Mouse (Mus musculus): ENCODE results near the gene P4ha2. TPM values are rescaled to one million over a fixed set of nuclear protein-coding genes. Genes with fewer than 3 reads are reported as not detected.

P4ha2 gene
- polyA plus RNA-seq, 1 experiment from 2014 or later = 26.0 TPM

DNA sequence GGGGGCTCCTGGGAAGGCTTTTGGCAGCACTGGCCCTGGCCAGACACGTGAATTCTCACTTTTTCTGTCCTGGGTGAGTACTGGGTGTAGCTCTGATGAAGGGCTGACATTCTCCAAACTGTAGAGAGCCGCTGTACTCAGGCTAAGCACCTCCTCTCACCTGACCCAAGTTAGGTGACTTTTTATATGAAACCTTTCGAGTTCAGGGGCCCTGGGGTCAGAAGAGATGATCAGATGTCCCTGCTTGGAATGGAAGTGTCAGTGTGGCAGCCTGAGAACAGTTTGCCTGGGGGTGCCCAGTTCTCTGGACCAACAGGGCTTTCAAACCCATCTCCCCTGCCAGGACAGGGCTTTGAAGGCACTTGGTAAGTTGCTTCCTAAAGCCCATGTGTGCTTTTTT lies 8.2 kb downstream of the P4ha2 start:
- Histone ChIP-seq H3K36me3 (ENCODE audit: insufficient read depth) (0 out of 2 replicates have a peak, but pooled peaks cover 3% of the 10 kb centered on the region), H3K4me1 (ENCODE audit: insufficient read depth) (peaks cover 9% of the 10 kb centered on the region), H3K9ac (no peak overlapping the region), H3K27me3 (ENCODE audit: insufficient read depth, low read length) (no peaks in the 10 kb centered on the region), H3K27ac (ENCODE audit: low read depth) (no peak overlapping the region), H3K9me3 (ENCODE audit: low read depth, low read length) (no peaks in the 10 kb centered on the region), H3K4me2 (no peak overlapping the region), H3K4me3 (ENCODE audit: low read depth, low read length) (no peak overlapping the region)
- TF ChIP-seq CTCF (IDR thresholded peaks at IDR 0.05; ENCODE audit: low read depth) = no peak
- ATAC-seq (ENCODE audit: insufficient read depth) = no peak
- WGBS = 67% methylated on average over 3 of the region's 3 CpGs
- no peak for DNase-seq

DNA sequence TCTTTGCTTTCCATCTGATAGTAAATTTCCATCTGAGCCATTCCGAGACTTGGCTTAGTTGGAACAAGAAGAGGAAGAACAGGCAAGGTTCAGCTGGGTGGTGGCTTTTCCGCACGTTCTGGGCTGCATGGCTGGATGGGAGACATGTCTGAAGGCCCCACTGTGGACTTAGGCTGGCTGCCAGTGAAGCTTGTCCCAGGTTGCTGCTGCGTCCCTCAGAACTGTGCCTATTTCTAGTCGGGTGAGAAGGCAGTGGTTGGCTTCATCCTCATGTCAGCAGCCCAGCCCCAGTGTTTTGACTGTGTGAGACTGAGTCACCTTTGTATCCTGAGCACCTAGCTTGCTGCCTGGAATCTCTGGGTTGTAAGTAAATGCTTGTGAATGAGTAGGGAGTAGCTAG lies 9.0 kb downstream of the P4ha2 start:
- H3K9ac ChIP-seq = no peak overlapping the region
- H3K9me3 ChIP-seq (ENCODE audit: low read depth, low read length) = no peaks in the 10 kb centered on the region
- 66% methylated on average over 5 of the region's 5 CpGs for WGBS
- DNase-seq (peak; percentile 22), ATAC-seq (ENCODE audit: insufficient read depth) (no peak)
- peaks cover 17% of the 10 kb centered on the region for H3K4me1 ChIP-seq (ENCODE audit: insufficient read depth)
- no peaks in the 10 kb centered on the region for H3K27me3 ChIP-seq (ENCODE audit: insufficient read depth, low read length)
- no peak overlapping the region for H3K4me3 ChIP-seq (ENCODE audit: low read depth, low read length)
- no peak for TF ChIP-seq CTCF (IDR thresholded peaks at IDR 0.05; ENCODE audit: low read depth)
- H3K4me2 ChIP-seq = no peak overlapping the region
- H3K27ac ChIP-seq (ENCODE audit: low read depth) = no peak overlapping the region
- H3K36me3 ChIP-seq (ENCODE audit: insufficient read depth) = 0 out of 2 replicates have a peak, but pooled peaks cover 3% of the 10 kb centered on the region

DNA sequence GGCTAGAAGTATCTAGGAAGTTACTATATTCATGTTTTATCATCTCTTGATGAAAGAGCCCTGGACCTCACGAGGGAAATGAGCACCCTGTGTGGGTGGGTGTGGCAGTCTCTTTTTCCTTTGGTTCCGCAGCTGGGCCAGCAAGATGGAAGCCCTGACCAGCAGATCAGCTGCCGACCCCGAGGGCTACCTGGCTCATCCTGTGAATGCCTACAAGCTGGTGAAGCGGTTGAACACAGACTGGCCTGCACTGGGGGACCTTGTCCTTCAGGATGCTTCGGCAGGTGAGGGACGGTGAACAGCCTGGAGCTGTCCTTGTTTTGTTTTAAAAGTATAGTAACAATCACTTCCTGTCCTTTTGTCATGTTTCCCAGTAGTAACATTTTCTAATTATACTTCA lies 11.4 kb downstream of the P4ha2 start:
- Histone ChIP-seq H3K9me3 (ENCODE audit: low read depth, low read length) (no peaks in the 10 kb centered on the region), H3K36me3 (ENCODE audit: insufficient read depth) (0 out of 2 replicates have a peak, but pooled peaks cover 3% of the 10 kb centered on the region), H3K4me1 (ENCODE audit: insufficient read depth) (peaks cover 18% of the 10 kb centered on the region), H3K9ac (no peak overlapping the region), H3K4me3 (ENCODE audit: low read depth, low read length) (no peak overlapping the region), H3K4me2 (no peak overlapping the region), H3K27ac (ENCODE audit: low read depth) (no peak overlapping the region), H3K27me3 (ENCODE audit: insufficient read depth, low read length) (no peaks in the 10 kb centered on the region)
- 79% methylated on average over 7 of the region's 7 CpGs for WGBS
- DNase-seq (no peak), ATAC-seq (ENCODE audit: insufficient read depth) (no peak)
- no peak for TF ChIP-seq CTCF (IDR thresholded peaks at IDR 0.05; ENCODE audit: low read depth)

DNA sequence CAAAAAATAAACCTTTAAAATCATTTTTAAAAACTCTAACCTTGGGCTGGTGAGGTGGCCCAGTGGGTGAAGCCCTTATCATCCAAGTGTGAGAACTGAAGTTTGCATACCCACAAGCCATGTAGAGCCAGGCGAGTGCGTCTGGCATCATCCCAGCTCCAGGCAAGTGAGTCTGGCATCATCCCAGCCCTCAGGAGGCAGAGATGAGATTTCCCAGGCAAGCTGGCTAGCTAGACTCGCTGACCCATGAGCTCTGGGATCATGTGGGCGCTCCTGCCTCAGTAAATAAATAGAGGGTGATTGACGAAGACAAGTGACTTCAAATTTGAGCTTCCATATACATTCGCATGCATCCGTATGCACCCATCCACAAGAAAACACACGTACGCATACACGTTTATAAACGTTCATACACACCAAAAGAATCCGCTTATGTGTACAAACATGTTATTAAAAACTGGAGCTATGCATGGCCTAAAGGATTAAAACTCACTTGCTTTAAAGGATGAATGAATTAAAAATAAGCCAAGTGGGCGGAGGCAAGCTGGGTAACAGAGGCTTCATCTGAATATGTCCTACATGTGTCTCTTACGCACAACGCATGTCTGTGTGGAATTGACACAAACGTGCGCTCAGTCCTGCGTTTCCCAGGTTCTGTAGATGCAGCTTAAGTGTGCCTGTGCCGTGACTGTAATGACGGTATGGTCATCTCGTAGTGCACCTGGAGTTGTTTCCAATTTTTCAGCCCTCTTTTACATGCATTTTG lies 12.3 kb downstream of the P4ha2 start:
- WGBS = 62% methylated on average over 21 of the region's 21 CpGs
- Histone ChIP-seq H3K9me3 (ENCODE audit: low read depth, low read length) (no peaks in the 10 kb centered on the region), H3K9ac (peak overlapping the region; percentile 44), H3K27ac (ENCODE audit: low read depth) (peak overlapping the region; percentile 93), H3K4me1 (ENCODE audit: insufficient read depth) (peaks cover 18% of the 10 kb centered on the region), H3K36me3 (ENCODE audit: insufficient read depth) (0 out of 2 replicates have a peak, but pooled peaks cover 3% of the 10 kb centered on the region), H3K4me2 (peak overlapping the region; percentile 56), H3K4me3 (ENCODE audit: low read depth, low read length) (no peak overlapping the region; the same call in 1 of the 2 replicates), H3K27me3 (ENCODE audit: insufficient read depth, low read length) (no peaks in the 10 kb centered on the region)
- no peak for TF ChIP-seq CTCF (IDR thresholded peaks at IDR 0.05; ENCODE audit: low read depth)
- ATAC-seq (ENCODE audit: insufficient read depth) = no peak
- peak; percentile 19 for DNase-seq

- peaks cover 6% of the 10 kb centered on the region for H3K36me3 ChIP-seq (ENCODE audit: insufficient read depth)
- peak overlapping the region; percentile 44 for H3K9ac ChIP-seq
- H3K27me3 ChIP-seq (ENCODE audit: insufficient read depth, low read length) = no peaks in the 10 kb centered on the region
- H3K4me1 ChIP-seq (ENCODE audit: insufficient read depth) = peaks cover 18% of the 10 kb centered on the region
- WGBS = under 1% methylated on average over 10 of the region's 10 CpGs
- no peaks in the 10 kb centered on the region for H3K9me3 ChIP-seq (ENCODE audit: low read depth, low read length)
- TF ChIP-seq CTCF (IDR thresholded peaks at IDR 0.05; ENCODE audit: low read depth) = no peak
- H3K4me2 ChIP-seq = peak overlapping the region; percentile 56
- DNase-seq (peak; percentile 94), ATAC-seq (ENCODE audit: insufficient read depth) (peak; percentile 99)
- peak overlapping the region; percentile 19 for H3K4me3 ChIP-seq (ENCODE audit: low read depth, low read length)
- peak overlapping the region; percentile 93 for H3K27ac ChIP-seq (ENCODE audit: low read depth)
Measured at GRCm38 (mm10) chr11:54112920-54113319, 13.0 kb downstream of the P4ha2 start.

- peak overlapping the region; percentile 56 for H3K4me2 ChIP-seq
- peak overlapping the region; percentile 44 for H3K9ac ChIP-seq
- ATAC-seq (ENCODE audit: insufficient read depth) (peak; percentile 32; the same call in 1 of the 2 replicates), DNase-seq (peak; percentile 72)
- H3K4me1 ChIP-seq (ENCODE audit: insufficient read depth) = peaks cover 18% of the 10 kb centered on the region
- H3K9me3 ChIP-seq (ENCODE audit: low read depth, low read length) = no peaks in the 10 kb centered on the region
- no peaks in the 10 kb centered on the region for H3K27me3 ChIP-seq (ENCODE audit: insufficient read depth, low read length)
- H3K27ac ChIP-seq (ENCODE audit: low read depth) = peak overlapping the region; percentile 93
- TF ChIP-seq CTCF (IDR thresholded peaks at IDR 0.05; ENCODE audit: low read depth) = no peak
- H3K4me3 ChIP-seq (ENCODE audit: low read depth, low read length) = peak overlapping the region; percentile 19
- H3K36me3 ChIP-seq (ENCODE audit: insufficient read depth) = peaks cover 8% of the 10 kb centered on the region
- WGBS = 5% methylated on average over 4 of the region's 4 CpGs
Measured at GRCm38 (mm10) chr11:54113352-54113751, 13.5 kb downstream of the P4ha2 start.

- Histone ChIP-seq H3K9me3 (ENCODE audit: low read depth, low read length) (no peaks in the 10 kb centered on the region), H3K9ac (no peak overlapping the region), H3K27me3 (ENCODE audit: insufficient read depth, low read length) (no peaks in the 10 kb centered on the region), H3K4me1 (ENCODE audit: insufficient read depth) (peaks cover 18% of the 10 kb centered on the region), H3K36me3 (ENCODE audit: insufficient read depth) (peaks cover 17% of the 10 kb centered on the region), H3K4me3 (ENCODE audit: low read depth, low read length) (no peak overlapping the region), H3K27ac (ENCODE audit: low read depth) (no peak overlapping the region), H3K4me2 (no peak overlapping the region)
- ATAC-seq (ENCODE audit: insufficient read depth) (no peak), DNase-seq (no peak)
- TF ChIP-seq CTCF (IDR thresholded peaks at IDR 0.05; ENCODE audit: low read depth) = no peak
- WGBS = 94% methylated on average over 3 of the region's 3 CpGs
Measured at GRCm38 (mm10) chr11:54114746-54115145, 14.9 kb downstream of the P4ha2 start.

Measured in lung, embryonic 14.5 days (tissue).